Mouse (Mus musculus) brain, embryonic 14.5 days (tissue): ENCODE measurements around the gene Vstm4. TPM values are rescaled to one million over a fixed set of nuclear protein-coding genes. Genes with fewer than 3 reads are reported as not detected.
A peak's percentile ranks its signal among the peaks of the same experiment; 100 is the strongest.

ENCODE experiments used
- DNase-seq: peaks from one replicate; pipeline ENCODE4 v3.0.0-alpha.2; 2011; ENCODE audit warnings: low read depth
- CTCF ChIP-seq: fragments of 200-500 bp; IDR thresholded peaks from 2 replicates; pipeline ENCODE4 v1.5.1; 2012; ENCODE audit warnings: inconsistent platforms, mild to moderate bottlenecking, moderate library complexity, borderline replicate concordance; ENCODE audit not compliant: insufficient read depth, insufficient read length; ENCODE audit errors: extremely low read depth
- POLR2A ChIP-seq: fragments of 200-500 bp; IDR thresholded peaks from 2 replicates; pipeline ENCODE4 v1.6.1; 2012; ENCODE audit warnings: mild to moderate bottlenecking, inconsistent platforms, borderline replicate concordance; ENCODE audit not compliant: poor library complexity, insufficient read depth, insufficient read length, severe bottlenecking; ENCODE audit errors: extremely low read depth
- polyA plus RNA-seq: library from polyadenylated mRNA; depleted of rRNA; stranded (reverse); fragments of >200 nt; gene quantifications from 2 replicates; pipeline ENCODE4 v1.2.3, GENCODE M21; 2012; rRNA removed

Vstm4 gene
- polyA plus RNA-seq, 1 experiment, result 6.0 TPM

DNA sequence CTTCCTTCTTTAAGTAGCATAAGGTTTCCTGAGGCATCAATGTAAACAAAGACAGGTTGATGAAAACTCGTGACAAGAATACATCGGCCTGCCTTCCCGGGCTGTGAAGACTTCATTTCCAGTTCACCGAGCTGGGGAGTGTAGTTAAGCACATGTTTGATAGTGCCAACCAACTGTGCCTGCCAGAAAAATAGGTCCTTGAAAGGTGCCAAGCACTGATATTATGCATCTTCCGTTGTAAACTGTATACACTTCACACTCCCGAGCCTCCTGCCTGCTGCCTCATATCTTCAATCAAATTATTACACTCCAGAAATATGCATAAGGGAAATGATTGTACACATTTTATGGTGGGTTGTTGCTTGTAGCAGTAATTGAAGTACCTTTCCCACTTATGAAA, 77.5 kb downstream of the Vstm4 start:
- DNase-seq, result peak; percentile 70
- TF ChIP-seq CTCF, result no peak
- no peak for TF ChIP-seq POLR2A

DNA sequence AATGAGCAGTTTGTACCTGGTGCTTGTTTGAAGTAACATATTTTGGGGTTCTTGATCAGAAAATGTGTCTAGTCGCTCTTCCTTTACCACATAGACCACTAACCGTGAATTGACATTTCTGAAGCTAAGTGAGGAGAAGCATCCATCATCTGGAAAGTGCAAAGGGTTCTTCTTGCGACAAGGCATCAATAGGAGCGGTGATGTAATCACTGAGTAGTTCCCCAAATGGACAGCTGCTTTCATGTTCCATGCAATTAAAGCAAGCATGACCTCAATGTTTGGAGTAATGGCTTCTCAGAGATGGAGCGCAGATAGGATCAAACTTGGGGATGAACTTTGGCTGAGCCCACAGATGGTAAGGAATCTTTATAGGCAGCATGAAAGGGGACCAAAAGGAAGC, 82.7 kb downstream of the Vstm4 start:
- TF ChIP-seq CTCF (no peak), POLR2A (no peak)

DNA sequence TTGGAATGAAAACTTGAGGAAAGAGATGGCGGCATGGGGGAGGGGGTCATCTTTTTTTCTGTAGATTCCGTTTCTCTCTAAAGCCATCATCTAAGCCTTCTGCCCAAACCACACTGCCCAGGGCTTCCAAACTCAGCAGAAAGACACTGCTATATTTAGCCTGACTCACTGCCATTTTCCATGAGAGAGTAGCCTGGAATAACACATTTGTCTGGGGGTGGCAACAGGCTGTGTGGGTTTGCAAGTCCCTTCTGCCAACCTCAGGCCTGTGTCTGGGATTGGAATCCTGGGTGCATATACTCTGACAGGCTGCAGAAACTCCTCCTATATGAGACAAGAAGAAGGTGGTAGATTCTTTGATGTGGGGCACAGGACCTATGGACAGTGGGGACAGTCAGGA, 91.0 kb downstream of the Vstm4 start:
- DNase-seq, result no peak
- TF ChIP-seq CTCF (no peak), POLR2A (no peak)

More for the DNA sequence above, 82.7 kb downstream of the Vstm4 start:
- no peak for DNase-seq

DNA sequence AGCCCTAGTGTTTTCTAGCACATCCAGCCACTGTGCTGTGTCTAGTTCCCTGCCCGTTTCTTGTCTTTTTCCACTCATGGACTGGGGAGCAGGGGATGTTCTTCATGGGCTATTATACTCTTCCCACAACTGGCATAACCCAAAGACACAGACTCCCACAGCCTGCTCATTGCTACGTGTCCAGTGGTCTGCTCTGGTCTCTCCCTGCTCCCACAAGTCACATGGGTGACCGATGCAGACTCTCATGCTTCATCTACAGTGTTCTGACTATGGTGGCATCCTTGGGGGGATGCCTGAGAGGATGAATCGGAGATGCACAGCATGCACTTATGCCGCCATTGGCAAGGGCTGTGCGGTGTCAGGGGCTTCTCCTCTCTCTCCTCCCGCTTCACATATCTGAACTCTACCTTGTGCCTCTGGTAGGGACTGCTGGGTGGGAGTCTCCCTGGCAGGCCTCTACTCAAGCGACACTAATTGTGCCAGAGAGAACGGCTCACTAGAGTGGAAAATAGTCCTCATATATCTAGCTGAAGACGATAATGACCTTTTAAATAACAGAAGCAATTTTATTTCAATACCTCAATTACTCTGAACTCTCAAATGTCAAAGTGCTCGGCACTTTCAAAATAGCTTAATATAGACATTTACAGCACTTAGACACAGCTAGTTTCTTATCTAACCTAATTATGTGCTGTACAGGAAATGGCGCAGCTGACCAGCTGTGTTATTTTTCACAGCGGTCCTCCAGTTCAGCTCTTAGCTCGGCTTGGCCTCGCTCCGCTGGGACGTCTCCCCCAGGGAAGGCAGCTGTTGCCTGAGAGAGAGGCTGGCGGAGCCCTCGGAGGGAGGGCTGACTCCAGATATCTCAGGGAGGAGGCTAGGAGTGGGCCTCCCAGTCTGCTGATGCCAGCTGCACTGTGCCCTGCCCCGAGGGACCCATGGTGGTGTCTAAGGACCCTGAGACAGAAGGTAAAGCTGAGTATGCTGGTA, 94.1 kb downstream of the Vstm4 start:
- peak; percentile 83 for DNase-seq
- TF ChIP-seq CTCF, result no peak
- no peak for TF ChIP-seq POLR2A

DNA sequence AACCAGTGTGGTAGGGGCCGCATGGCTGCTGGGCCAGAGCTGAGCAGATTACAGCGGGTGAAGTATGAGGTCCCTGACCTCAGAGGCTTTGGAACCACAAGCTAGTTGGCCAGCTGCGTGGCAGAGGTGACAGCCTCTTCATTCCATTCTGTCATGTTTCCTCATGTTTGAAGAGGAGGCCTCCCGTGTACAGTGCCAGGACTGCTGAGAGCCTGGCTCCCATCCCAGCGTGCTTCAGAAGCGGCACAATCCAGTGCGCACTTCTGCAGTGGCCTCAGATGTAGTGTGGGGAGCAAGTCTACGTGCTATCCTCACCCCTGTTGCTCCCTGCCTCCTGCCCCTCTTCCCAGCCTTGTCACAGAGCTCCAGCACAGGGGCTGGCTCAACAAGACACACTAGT, 99.9 kb downstream of the Vstm4 start:
- TF ChIP-seq CTCF (no peak), POLR2A (no peak)
- peak; percentile 73 for DNase-seq

DNA sequence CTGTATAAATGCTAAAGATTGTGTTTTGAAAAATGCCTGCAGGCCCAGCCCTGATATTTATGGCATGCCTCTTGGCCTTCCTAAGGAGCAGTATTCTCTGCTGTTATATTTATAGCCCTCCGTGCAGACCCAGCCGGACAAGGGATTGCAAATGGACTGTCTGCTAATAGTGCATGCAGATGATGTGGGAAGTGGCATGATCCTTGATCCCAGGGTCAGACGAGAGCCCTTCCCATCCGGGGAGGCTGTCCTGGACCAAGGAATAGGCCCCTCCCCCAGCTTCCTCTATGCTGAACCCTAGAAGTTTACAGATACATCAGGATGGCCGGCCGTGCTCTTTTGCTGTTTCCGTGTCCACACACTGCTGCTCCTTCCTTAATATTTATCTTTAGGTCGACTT, 102.1 kb downstream of the Vstm4 start:
- TF ChIP-seq CTCF, result no peak
- no peak for TF ChIP-seq POLR2A
- no peak for DNase-seq

DNA sequence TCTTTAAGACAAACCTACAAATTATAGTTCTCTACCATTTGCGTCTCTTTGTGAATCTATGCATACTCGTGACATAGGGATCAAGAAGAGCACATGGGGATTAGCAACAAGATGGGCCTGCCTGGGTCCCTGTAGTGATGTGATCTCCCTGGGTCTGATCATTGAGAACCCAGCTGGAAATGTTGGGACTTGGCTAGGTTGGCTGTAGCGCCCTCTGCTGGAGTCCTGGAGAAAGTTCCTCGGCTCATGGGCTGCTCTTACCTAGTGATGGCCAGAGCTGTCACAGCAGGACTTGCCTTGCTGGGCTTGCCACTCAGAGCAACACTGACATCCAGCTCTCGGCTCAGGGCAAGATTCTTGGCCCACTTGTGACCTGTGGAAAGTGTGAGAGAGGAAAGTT, 103.9 kb downstream of the Vstm4 start:
- peak; percentile 79 for DNase-seq
- TF ChIP-seq POLR2A (no peak), CTCF (peak; percentile 80)

DNA sequence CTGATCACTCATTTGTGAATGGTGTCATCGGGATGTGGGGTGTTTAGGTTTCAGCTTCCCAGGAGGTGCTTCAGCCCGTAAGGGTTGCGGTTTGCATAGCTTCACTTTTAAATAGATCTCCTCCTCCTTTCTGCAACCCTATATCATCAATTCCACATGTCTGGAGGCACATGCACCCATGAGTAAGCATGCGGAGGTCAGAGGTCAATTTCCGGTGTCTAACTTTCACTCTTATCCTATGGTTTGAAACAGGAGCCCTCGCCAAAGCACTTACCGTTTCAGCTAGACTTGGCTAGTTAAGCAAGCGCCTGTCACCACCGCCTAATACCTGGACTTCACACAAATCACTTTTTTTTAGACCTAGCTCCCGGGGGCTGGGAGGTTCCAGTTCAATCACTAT, 108.2 kb downstream of the Vstm4 start:
- no peak for TF ChIP-seq CTCF
- DNase-seq, result no peak

DNA sequence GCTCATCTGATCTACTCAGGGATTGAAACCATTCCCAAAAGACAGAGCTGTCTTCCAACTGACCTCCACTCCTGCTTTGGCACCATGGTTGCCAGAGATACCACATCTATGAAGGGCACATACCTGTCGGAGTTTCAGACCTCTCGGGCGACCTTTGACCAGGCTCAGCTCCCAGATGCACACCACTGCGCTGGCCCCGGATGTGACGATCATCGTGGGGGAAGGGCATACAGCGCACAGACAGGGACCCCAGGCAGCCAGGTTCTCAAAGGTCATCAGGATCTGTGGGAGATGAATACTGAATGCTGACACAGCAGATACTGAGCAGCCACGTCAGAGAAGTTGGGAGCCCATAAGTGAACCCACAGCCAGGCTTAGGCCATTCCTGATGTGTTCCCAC, 114.1 kb downstream of the Vstm4 start:
- TF ChIP-seq POLR2A (no peak), CTCF (no peak)
- no peak for DNase-seq

DNA sequence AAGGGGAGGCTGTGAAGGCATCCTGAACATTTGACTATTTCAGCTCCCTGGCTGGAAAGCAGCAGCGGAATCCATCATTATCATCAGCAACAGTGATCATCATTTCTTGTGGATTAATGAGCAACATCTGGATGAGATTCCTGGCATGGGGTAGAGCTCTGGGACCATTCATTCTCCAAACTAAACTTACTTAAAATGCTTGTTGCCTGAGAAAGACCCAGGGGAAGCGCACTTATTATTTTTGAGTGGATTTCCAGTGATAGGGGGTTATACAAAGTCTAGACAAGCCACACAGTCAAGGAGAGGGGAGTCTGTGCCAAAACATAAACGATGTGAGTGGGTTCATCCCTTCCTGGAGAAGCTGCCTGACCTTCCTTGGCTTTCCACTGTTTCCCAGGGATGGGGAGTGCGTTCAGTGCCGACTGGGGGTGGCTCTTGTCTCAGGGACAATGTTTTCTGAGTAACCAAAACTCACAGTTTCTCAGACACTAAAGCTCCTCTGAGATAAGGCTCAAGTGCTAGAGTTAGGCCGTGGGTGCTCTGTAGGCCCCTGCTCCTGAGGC, 127.7 kb downstream of the Vstm4 start:
- DNase-seq, result no peak
- TF ChIP-seq CTCF (no peak), POLR2A (no peak)

DNA sequence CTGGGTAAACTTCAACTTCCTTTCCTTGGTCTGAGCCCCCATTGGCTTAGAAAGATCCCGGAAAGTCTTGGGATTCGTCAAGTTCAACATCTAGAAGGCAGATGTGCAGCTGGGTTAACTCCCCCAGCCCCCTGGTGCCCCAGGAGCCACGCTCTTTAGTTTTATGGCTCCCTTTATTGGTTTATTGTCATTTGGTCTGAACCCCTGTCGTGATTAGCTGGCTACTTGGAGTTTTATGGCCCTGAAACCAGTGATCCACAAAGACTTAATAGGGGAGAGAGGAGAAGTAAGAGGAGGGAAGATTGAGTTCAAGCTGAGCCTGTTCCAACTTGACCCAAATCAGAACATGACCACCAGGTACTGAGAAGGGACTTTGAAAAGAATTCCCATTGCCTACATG, 130.1 kb downstream of the Vstm4 start:
- no peak for TF ChIP-seq POLR2A
- no peak for DNase-seq

Other genes with a start within 250 kb of the Vstm4 start
- 0.01 and 0.03 TPM in 2 replicates for gene 3425401B19Rik, start 171.5 kb upstream of the Vstm4 start, polyA plus RNA-seq
- gene Tmem273, start 70.8 kb upstream of the Vstm4 start, polyA plus RNA-seq, result 0.38 and 0.62 TPM in 2 replicates
- not detected in 2 replicates for gene Fam170b, start 22.8 kb upstream of the Vstm4 start, polyA plus RNA-seq
- 0.38 TPM in 2 replicates for gene Lrrc18, start 134.6 kb downstream of the Vstm4 start, polyA plus RNA-seq